Mouse (Mus musculus): ENCODE data around the gene Mfsd4b4. TPM values are rescaled to one million over a fixed set of nuclear protein-coding genes. Genes with fewer than 3 reads are reported as not detected.

Gene Mfsd4b4
- polyA plus RNA-seq, 1 experiment from 2014 or later, result 3.4 TPM

GRCm38 (mm10) chr10:39888621-39889020 lies 10.4 kb downstream of the Mfsd4b4 start:
- Histone ChIP-seq H3K9me3 (replicated peaks) (no peaks in the 10 kb centered on the region), H3K36me3 (ENCODE audit: poor library complexity, severe bottlenecking) (peaks cover 9% of the 10 kb centered on the region), H3K27ac (no peak overlapping the region), H3K9ac (no peak overlapping the region), H3K27me3 (no peaks in the 10 kb centered on the region), H3K4me1 (no peaks in the 10 kb centered on the region), H3K4me2 (no peak overlapping the region), H3K4me3 (no peak overlapping the region)
- ATAC-seq, result no peak
- WGBS, result 77% methylated on average over 3 of the region's 3 CpGs

- no peak overlapping the region for H3K27ac ChIP-seq
- no peak for ATAC-seq
- no peak overlapping the region for H3K9ac ChIP-seq
- H3K4me2 ChIP-seq, result no peak overlapping the region
- 86% methylated on average over 2 of the region's 2 CpGs for WGBS
- H3K4me3 ChIP-seq, result no peak overlapping the region
- H3K27me3 ChIP-seq, result no peaks in the 10 kb centered on the region
- peaks cover 73% of the 10 kb centered on the region for H3K36me3 ChIP-seq (ENCODE audit: poor library complexity, severe bottlenecking)
- no peaks in the 10 kb centered on the region for H3K4me1 ChIP-seq
- no peaks in the 10 kb centered on the region for H3K9me3 ChIP-seq (replicated peaks)
These were observed 33.5 kb downstream of the Mfsd4b4 start for GRCm38 (mm10) chr10:39865509-39865908.

- H3K4me3 ChIP-seq, result no peak overlapping the region
- no peaks in the 10 kb centered on the region for H3K27me3 ChIP-seq
- H3K9ac ChIP-seq, result no peak overlapping the region
- 86% methylated on average over 1 of the region's 1 CpGs for WGBS
- H3K27ac ChIP-seq, result no peak overlapping the region
- no peak; the same call in 1 of the 2 replicates for ATAC-seq
- H3K4me2 ChIP-seq, result no peak overlapping the region
- H3K36me3 ChIP-seq (ENCODE audit: poor library complexity, severe bottlenecking), result peaks cover 55% of the 10 kb centered on the region
- H3K9me3 ChIP-seq (replicated peaks), result no peaks in the 10 kb centered on the region
- no peaks in the 10 kb centered on the region for H3K4me1 ChIP-seq
These were observed 56.4 kb downstream of the Mfsd4b4 start for GRCm38 (mm10) chr10:39842621-39843020.

Other genes starting within 250 kb of the Mfsd4b4 start
- gene Rev3l, start 167.1 kb downstream of the Mfsd4b4 start, polyA plus RNA-seq (2015; fragmentation: Nextera tagmentation; extraction: Ambion mirVana), result 17.7 and 21.4 TPM in 2 replicates
- gene Mfsd4b2, start 27.7 kb upstream of the Mfsd4b4 start, polyA plus RNA-seq (2015; fragmentation: Nextera tagmentation; extraction: Ambion mirVana), result not detected in 2 replicates
- not detected in 2 replicates for gene Mfsd4b3, start 60.9 kb upstream of the Mfsd4b4 start, polyA plus RNA-seq (2015; fragmentation: Nextera tagmentation; extraction: Ambion mirVana)
- not detected in 2 replicates for gene Mfsd4b5, start 87.4 kb upstream of the Mfsd4b4 start, polyA plus RNA-seq (2015; fragmentation: Nextera tagmentation; extraction: Ambion mirVana)
- gene Mfsd4b1, start 126.0 kb upstream of the Mfsd4b4 start, polyA plus RNA-seq (2015; fragmentation: Nextera tagmentation; extraction: Ambion mirVana), result not detected in 2 replicates
- 3.1 and 6.8 TPM in 2 replicates for gene Slc16a10, start 243.0 kb upstream of the Mfsd4b4 start, polyA plus RNA-seq (2015; fragmentation: Nextera tagmentation; extraction: Ambion mirVana)